Mouse (Mus musculus) heart, embryonic 16.5 days (tissue): ENCODE measurements around the gene Nlrc4. TPM values are rescaled to one million over a fixed set of nuclear protein-coding genes. Genes with fewer than 3 reads are reported as not detected.
"Not testable (repeated sequence)": the region's sequence is repeated elsewhere in the genome, so short reads cannot be mapped to it uniquely, and the experiment has no call there.

Experiments
- ATAC-seq: fragments of 200-750 bp; cut with Nextera tagmentation; replicated peaks from 2 replicates; pipeline ENCODE4 v1.8.0; 2017; ENCODE audit warnings: moderate number of reproducible peaks; ENCODE audit not compliant: insufficient read depth, low FRiP score; ENCODE audit errors: extremely low read depth
- H3K27ac ChIP-seq: fragments of 300-500 bp; sonication (generic); 2 replicates; pipeline ENCODE4 v1.5.1; 2014; ENCODE audit warnings: mild to moderate bottlenecking, low read length, control low read depth, moderate library complexity
- H3K27me3 ChIP-seq: fragments of 300-500 bp; sonication (generic); 2 replicates; pipeline ENCODE4 v1.6.1; 2014; ENCODE audit warnings: low read length, mixed read lengths; ENCODE audit not compliant: control insufficient read depth, insufficient read depth
- H3K36me3 ChIP-seq: fragments of 300-500 bp; sonication (generic); 2 replicates; pipeline ENCODE4 v1.6.1; 2014; ENCODE audit not compliant: control insufficient read depth, insufficient read depth
- H3K4me1 ChIP-seq: fragments of 300-500 bp; sonication (generic); 2 replicates; pipeline ENCODE4 v1.6.1; 2014; ENCODE audit warnings: low read length, mixed read lengths; ENCODE audit not compliant: control insufficient read depth, insufficient read depth
- H3K4me2 ChIP-seq: fragments of 300-500 bp; sonication (generic); 2 replicates; pipeline ENCODE4 v1.6.1; 2014; ENCODE audit warnings: low read depth, mild to moderate bottlenecking, control low read depth, low read length
- H3K4me3 ChIP-seq: fragments of 300-500 bp; sonication (generic); 2 replicates; pipeline ENCODE4 v1.5.1; 2014; ENCODE audit warnings: mild to moderate bottlenecking, control low read depth, low read length
- H3K9ac ChIP-seq: fragments of 300-500 bp; sonication (generic); 2 replicates; pipeline ENCODE4 v1.6.1; 2014; ENCODE audit warnings: low read length, control low read depth
- H3K9me3 ChIP-seq: fragments of 300-500 bp; sonication (generic); replicated peaks from 2 replicates; pipeline ENCODE4 v1.6.1; 2016; ENCODE audit warnings: low read length; ENCODE audit not compliant: control insufficient read depth
- WGBS: fragments of 180-500 bp; shearing (Covaris S2); extraction: QIAGEN DNeasy Blood & Tissue Kit; methylation state at CpG from one replicate; pipeline ENCODE4 v1.1.7; 2014; 5-methylcytosine and 5-hydroxymethylcytosine counted together
- polyA plus RNA-seq: library from polyadenylated mRNA; unstranded; fragments of >200 nt; fragmentation: Nextera tagmentation; extraction: Ambion mirVana; gene quantifications from 2 replicates; pipeline ENCODE4 v1.2.1, GENCODE M21; 2015

The Nlrc4 gene
- polyA plus RNA-seq, 1 experiment from 2014 or later, result 0.28 TPM

GRCm38 (mm10) chr17:74480361-74481069 is 21.6 kb upstream of the Nlrc4 start:
- Histone ChIP-seq H3K27me3 (no peaks in the 10 kb centered on the region), H3K4me2 (no peak overlapping the region), H3K4me3 (no peak overlapping the region), H3K4me1 (no peaks in the 10 kb centered on the region), H3K9ac (no peak overlapping the region), H3K9me3 (no peaks in the 10 kb centered on the region), H3K36me3 (no peaks in the 10 kb centered on the region), H3K27ac (no peak overlapping the region)
- no peak for ATAC-seq
- 79% methylated on average over 14 of the region's 14 CpGs for WGBS

GRCm38 (mm10) chr17:74470133-74470532 is 11.2 kb upstream of the Nlrc4 start:
- WGBS, result 74% methylated on average over 6 of the region's 6 CpGs
- not testable (repeated sequence) for H3K4me3 ChIP-seq, H3K4me2 ChIP-seq, ATAC-seq, H3K36me3 ChIP-seq, H3K27ac ChIP-seq, H3K9ac ChIP-seq, H3K4me1 ChIP-seq, H3K27me3 ChIP-seq, H3K9me3 ChIP-seq

- not testable (repeated sequence) for H3K4me1 ChIP-seq, H3K27ac ChIP-seq, H3K36me3 ChIP-seq, H3K9ac ChIP-seq, H3K9me3 ChIP-seq, ATAC-seq, H3K27me3 ChIP-seq, H3K4me2 ChIP-seq, H3K4me3 ChIP-seq
- 78% methylated on average over 2 of the region's 2 CpGs for WGBS
These were observed 9.0 kb upstream of the Nlrc4 start for GRCm38 (mm10) chr17:74467981-74468380.

- ATAC-seq, result no peak
- Histone ChIP-seq H3K4me3 (no peak overlapping the region), H3K27ac (no peak overlapping the region), H3K4me1 (no peaks in the 10 kb centered on the region), H3K9me3 (no peaks in the 10 kb centered on the region), H3K9ac (no peak overlapping the region), H3K27me3 (no peaks in the 10 kb centered on the region), H3K4me2 (no peak overlapping the region), H3K36me3 (no peaks in the 10 kb centered on the region)
These were observed 4.6 kb upstream of the Nlrc4 start for GRCm38 (mm10) chr17:74463510-74463909.

GRCm38 (mm10) chr17:74457972-74458677 is 817 bp downstream of the Nlrc4 start:
- no peak for ATAC-seq
- Histone ChIP-seq H3K4me2 (no peak overlapping the region), H3K27ac (no peak overlapping the region), H3K9ac (no peak overlapping the region), H3K4me1 (no peaks in the 10 kb centered on the region), H3K4me3 (no peak overlapping the region), H3K27me3 (no peaks in the 10 kb centered on the region), H3K36me3 (no peaks in the 10 kb centered on the region), H3K9me3 (no peaks in the 10 kb centered on the region)
- 55% methylated on average over 10 of the region's 10 CpGs for WGBS

- Histone ChIP-seq H3K36me3 (no peaks in the 10 kb centered on the region), H3K9me3 (no peaks in the 10 kb centered on the region), H3K4me2 (no peak overlapping the region), H3K27ac (no peak overlapping the region), H3K4me3 (no peak overlapping the region), H3K27me3 (no peaks in the 10 kb centered on the region), H3K4me1 (no peaks in the 10 kb centered on the region), H3K9ac (no peak overlapping the region)
- 83% methylated on average over 5 of the region's 5 CpGs for WGBS
- ATAC-seq, result no peak
These were observed 2.1 kb downstream of the Nlrc4 start for GRCm38 (mm10) chr17:74456825-74457224.

GRCm38 (mm10) chr17:74455426-74455825 is 3.5 kb downstream of the Nlrc4 start:
- Histone ChIP-seq H3K4me2 (no peak overlapping the region), H3K9ac (no peak overlapping the region), H3K4me3 (no peak overlapping the region), H3K9me3 (no peaks in the 10 kb centered on the region), H3K36me3 (no peaks in the 10 kb centered on the region), H3K4me1 (no peaks in the 10 kb centered on the region), H3K27me3 (no peaks in the 10 kb centered on the region), H3K27ac (no peak overlapping the region)
- WGBS, result 78% methylated on average over 4 of the region's 4 CpGs
- no peak for ATAC-seq

- Histone ChIP-seq H3K27ac (no peak overlapping the region), H3K36me3 (no peaks in the 10 kb centered on the region), H3K4me2 (no peak overlapping the region), H3K9ac (no peak overlapping the region), H3K4me1 (no peaks in the 10 kb centered on the region), H3K4me3 (no peak overlapping the region), H3K9me3 (no peaks in the 10 kb centered on the region), H3K27me3 (no peaks in the 10 kb centered on the region)
- no peak for ATAC-seq
- 76% methylated on average over 1 of the region's 1 CpGs for WGBS
These were observed 4.3 kb downstream of the Nlrc4 start for GRCm38 (mm10) chr17:74454660-74455059.

- Histone ChIP-seq H3K27me3 (no peaks in the 10 kb centered on the region), H3K9me3 (no peaks in the 10 kb centered on the region), H3K36me3 (no peaks in the 10 kb centered on the region), H3K27ac (no peak overlapping the region), H3K4me2 (no peak overlapping the region), H3K9ac (no peak overlapping the region), H3K4me3 (no peak overlapping the region), H3K4me1 (no peaks in the 10 kb centered on the region)
- no peak for ATAC-seq
- WGBS, result 59% methylated on average over 3 of the region's 3 CpGs
These were observed 5.0 kb downstream of the Nlrc4 start for GRCm38 (mm10) chr17:74453928-74454327.
